Mouse (Mus musculus): Measurements from ENCODE around the gene Pnrc2. TPM values are rescaled to one million over a fixed set of nuclear protein-coding genes. Genes with fewer than 3 reads are reported as not detected.

Pnrc2 gene
- 390 TPM for polyA plus RNA-seq (2014; fragmentation: Illumina TruSeq; extraction: RNeasy Lipid Tissue Mini Kit (QIAGEN cat#74804); ENCODE audit: low replicate concordance)

GRCm38 (mm10) chr4:135873526-135874202 is at the start of gene Pnrc2:
TSS of gene Pnrc2 (minus strand) at chr4:135873850.

GRCm38 (mm10) chr4:135920304-135921241 is 46.9 kb upstream of the Pnrc2 start, which contains the start of gene Fuca1:
TSS of gene Fuca1 (plus strand) at chr4:135920735.

GRCm38 (mm10) chr4:135895071-135895571 is 21.5 kb upstream of the Pnrc2 start, which contains the start of gene Cnr2:
TSS of gene Cnr2 (plus strand) at chr4:135895394.

GRCm38 (mm10) chr4:135855536-135856222 is 18.0 kb downstream of the Pnrc2 start, which contains the start of gene Srsf10:
TSS of gene Srsf10 (plus strand) at chr4:135855747.

Other genes with a start within 250 kb of the Pnrc2 start
- 6.3 TPM for gene Ifnlr1, start 187.6 kb downstream of the Pnrc2 start, polyA plus RNA-seq (2014; fragmentation: Illumina TruSeq; extraction: RNeasy Lipid Tissue Mini Kit (QIAGEN cat#74804); ENCODE audit: low replicate concordance)
- 2.0 TPM for gene Il22ra1, start 145.7 kb downstream of the Pnrc2 start, polyA plus RNA-seq (2014; fragmentation: Illumina TruSeq; extraction: RNeasy Lipid Tissue Mini Kit (QIAGEN cat#74804); ENCODE audit: low replicate concordance)
- gene Myom3, start 114.1 kb downstream of the Pnrc2 start, polyA plus RNA-seq (2014; fragmentation: Illumina TruSeq; extraction: RNeasy Lipid Tissue Mini Kit (QIAGEN cat#74804); ENCODE audit: low replicate concordance), result 1.4 TPM
- 241 TPM for gene Srsf10, start 18.1 kb downstream of the Pnrc2 start, polyA plus RNA-seq (2014; fragmentation: Illumina TruSeq; extraction: RNeasy Lipid Tissue Mini Kit (QIAGEN cat#74804); ENCODE audit: low replicate concordance)
- 0.41 TPM for gene Cnr2, start 21.5 kb upstream of the Pnrc2 start, polyA plus RNA-seq (2014; fragmentation: Illumina TruSeq; extraction: RNeasy Lipid Tissue Mini Kit (QIAGEN cat#74804); ENCODE audit: low replicate concordance)
- gene Fuca1, start 46.9 kb upstream of the Pnrc2 start, polyA plus RNA-seq (2014; fragmentation: Illumina TruSeq; extraction: RNeasy Lipid Tissue Mini Kit (QIAGEN cat#74804); ENCODE audit: low replicate concordance), result 73.7 TPM
- 8.0 TPM for gene Hmgcl, start 72.6 kb upstream of the Pnrc2 start, polyA plus RNA-seq (2014; fragmentation: Illumina TruSeq; extraction: RNeasy Lipid Tissue Mini Kit (QIAGEN cat#74804); ENCODE audit: low replicate concordance)
- 0.37 TPM for gene Gale, start 89.9 kb upstream of the Pnrc2 start, polyA plus RNA-seq (2014; fragmentation: Illumina TruSeq; extraction: RNeasy Lipid Tissue Mini Kit (QIAGEN cat#74804); ENCODE audit: low replicate concordance)
- gene Lypla2, start 98.8 kb upstream of the Pnrc2 start, polyA plus RNA-seq (2014; fragmentation: Illumina TruSeq; extraction: RNeasy Lipid Tissue Mini Kit (QIAGEN cat#74804); ENCODE audit: low replicate concordance), result 0.33 TPM
- gene Pithd1, start 113.4 kb upstream of the Pnrc2 start, polyA plus RNA-seq (2014; fragmentation: Illumina TruSeq; extraction: RNeasy Lipid Tissue Mini Kit (QIAGEN cat#74804); ENCODE audit: low replicate concordance), result 37.9 TPM
- 12.7 TPM for gene Eloa, start 147.9 kb upstream of the Pnrc2 start, polyA plus RNA-seq (2014; fragmentation: Illumina TruSeq; extraction: RNeasy Lipid Tissue Mini Kit (QIAGEN cat#74804); ENCODE audit: low replicate concordance)
- gene Rpl11, start 179.6 kb upstream of the Pnrc2 start, polyA plus RNA-seq (2014; fragmentation: Illumina TruSeq; extraction: RNeasy Lipid Tissue Mini Kit (QIAGEN cat#74804); ENCODE audit: low replicate concordance), result 132 TPM

Measured in small intestine, adult 10 weeks (tissue).